Mouse (Mus musculus) adipocyte (in vitro differentiated cells): ENCODE results near the gene Fam171b.

ENCODE experiments used
- DNase-seq: peaks from one replicate; pipeline ENCODE4 v3.0.0-alpha.2; 2016; ENCODE audit warnings: low spot score

Fam171b gene

GRCm38 (mm10) chr2:83812483-83813272, at the start of gene Fam171b:
Fam171b (plus strand) TSS chr2:83812636.
- peak; percentile 26 for DNase-seq

GRCm38 (mm10) chr2:83766058-83766457, 46.4 kb upstream of the Fam171b start:
- no peak for DNase-seq

DNA sequence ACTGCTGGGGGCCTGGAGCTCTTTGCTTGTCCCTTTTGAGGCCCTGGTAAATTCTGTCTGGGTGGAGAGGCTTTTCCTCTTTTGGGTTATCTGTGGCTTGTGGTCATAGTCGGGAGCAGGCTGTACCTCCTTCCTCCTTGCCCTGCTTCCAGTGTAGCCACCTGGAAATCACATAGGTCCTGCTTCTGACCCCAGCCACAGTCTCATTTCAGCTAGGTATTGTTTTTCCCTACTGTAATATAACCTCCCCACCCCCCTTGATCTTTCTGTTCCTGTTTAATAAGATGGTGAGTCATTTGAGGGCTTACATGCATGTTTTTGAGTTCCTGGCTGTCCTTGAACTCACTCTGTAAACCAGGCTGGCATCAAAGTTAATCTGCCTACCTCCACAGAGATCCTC, 45.6 kb upstream of the Fam171b start:
- DNase-seq, result no peak

GRCm38 (mm10) chr2:83768311-83769047, 44.0 kb upstream of the Fam171b start:
- DNase-seq, result no peak

DNA sequence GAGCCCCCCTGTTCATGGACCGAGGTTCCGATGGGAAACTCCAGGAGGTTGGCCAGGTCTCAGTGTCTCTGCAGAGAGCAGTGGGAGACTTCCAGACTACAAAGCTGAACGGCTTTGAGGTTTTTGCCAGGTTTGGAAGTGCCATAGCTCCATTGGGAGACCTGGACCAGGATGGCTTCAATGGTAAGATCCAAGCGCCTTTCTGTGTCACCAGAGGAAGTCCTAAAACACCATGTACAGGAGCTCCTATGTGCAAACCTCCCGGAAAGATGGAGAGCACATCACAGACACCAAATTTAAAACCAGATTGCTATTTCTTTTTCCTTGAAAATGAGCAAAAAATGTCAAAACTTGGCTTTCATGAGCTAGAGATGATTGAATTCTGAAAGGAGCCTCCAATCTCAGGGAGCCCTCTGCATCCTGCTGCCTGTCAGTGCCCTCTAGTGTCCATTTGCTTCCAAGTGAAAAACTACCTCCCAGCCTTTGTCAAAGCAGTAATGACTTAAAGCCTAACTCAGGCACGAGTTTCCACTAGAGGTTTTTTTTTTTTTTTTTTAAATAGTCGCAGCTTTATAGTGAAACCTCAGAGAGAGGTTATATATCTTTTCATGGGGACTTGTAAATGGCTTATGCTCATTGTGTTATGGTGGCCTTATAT, 41.2 kb upstream of the Fam171b start:
- DNase-seq, result peak; percentile 87

DNA sequence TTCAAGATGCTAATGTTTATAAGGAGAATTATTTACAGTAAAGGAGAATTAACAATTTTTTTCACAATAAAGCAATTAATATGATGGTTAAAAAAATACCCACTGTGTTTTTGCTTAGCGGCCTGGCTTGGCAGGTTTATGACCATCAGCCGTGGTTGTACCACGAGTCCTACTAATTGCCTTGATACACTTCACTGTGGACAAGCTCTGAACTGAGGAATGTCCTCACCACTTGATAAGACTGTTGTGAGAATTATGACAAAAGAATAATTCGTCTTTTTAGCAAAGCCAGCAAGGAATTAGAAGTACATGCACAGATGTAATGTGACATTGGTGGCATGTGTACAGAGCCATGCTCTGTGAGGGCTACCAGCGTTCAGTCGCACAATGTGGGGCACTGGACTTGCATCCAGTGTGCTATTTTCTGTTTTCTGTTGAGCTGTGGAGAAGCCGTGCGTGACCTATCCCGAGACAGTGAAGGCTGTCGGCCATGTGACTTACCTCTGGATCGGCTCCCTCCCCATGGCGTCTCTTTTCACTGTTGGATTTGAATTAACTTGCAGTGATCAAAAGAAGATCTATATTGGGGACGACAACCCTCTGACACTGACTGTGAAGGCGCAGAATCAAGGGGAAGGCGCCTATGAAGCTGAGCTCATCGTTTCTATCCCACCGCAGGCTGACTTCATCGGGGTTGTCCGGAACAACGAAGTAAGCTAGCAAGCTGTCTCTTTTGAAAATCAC, 20.9 kb upstream of the Fam171b start:
- DNase-seq, result no peak

- DNase-seq, result no peak
Measured at GRCm38 (mm10) chr2:83792102-83792501, 20.3 kb upstream of the Fam171b start.

DNA sequence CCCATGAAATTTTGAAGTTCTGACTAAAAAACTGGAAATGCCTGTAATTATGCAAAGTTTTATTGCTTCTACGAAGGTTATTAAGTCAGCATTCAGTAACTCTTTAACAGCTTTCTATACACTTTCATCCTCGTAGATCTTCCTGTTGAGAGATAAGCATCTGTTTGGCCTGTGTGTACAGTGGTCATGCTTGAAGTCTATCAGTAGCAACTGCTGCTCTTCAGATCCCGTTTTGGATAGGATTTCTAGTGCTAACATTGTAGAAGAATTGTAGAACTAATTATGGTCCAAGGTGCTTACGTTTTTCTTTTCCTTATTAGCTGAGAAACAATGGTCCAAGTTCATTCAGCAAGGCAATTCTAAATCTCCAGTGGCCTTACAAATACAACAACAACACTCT, 16.7 kb upstream of the Fam171b start:
- no peak for DNase-seq

GRCm38 (mm10) chr2:83797902-83798497, 14.4 kb upstream of the Fam171b start:
- DNase-seq, result no peak

GRCm38 (mm10) chr2:83813273-83813892, 947 bp downstream of the Fam171b start:
- no peak for DNase-seq

- DNase-seq, result no peak
Measured at GRCm38 (mm10) chr2:83814009-83814408, 1.6 kb downstream of the Fam171b start.

DNA sequence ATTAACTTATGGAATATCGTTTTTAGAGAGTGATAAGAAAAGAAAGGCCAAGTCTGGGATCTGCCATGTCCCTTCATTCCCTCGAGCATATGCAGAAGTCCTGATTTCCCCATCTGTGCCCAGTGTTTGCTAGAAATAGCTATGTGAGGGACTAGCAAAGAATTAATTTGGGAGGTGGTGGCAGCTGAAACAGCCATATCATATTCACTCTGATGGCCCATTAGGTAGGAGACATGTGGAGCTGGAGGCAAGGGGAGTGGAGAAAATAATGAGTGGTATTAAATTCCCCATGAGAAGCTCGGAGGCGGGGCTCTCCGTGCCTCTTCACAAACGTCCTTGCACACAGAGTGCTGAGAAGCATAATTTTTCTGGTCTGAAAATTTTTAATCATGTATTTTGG, 3.7 kb downstream of the Fam171b start:
- no peak for DNase-seq

DNA sequence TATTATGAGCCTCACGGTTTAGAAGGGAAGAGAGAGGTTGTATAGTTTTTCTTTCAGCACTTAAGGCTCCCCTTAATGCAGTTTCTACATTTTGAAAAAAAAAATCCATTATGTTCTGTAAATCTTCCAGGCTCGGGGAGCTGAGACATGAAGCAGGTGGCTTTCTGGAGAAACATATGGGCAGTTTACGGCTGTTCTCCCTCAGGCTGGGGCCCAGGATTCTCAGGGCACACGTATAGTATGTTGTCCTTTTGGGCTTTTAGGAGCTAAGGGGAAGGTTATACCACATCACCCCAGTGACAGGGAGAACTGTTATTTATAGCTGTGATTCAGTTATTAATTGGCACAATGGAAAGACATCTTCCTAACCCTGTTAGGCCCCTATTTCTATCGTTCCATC, 12.7 kb downstream of the Fam171b start:
- no peak for DNase-seq

DNA sequence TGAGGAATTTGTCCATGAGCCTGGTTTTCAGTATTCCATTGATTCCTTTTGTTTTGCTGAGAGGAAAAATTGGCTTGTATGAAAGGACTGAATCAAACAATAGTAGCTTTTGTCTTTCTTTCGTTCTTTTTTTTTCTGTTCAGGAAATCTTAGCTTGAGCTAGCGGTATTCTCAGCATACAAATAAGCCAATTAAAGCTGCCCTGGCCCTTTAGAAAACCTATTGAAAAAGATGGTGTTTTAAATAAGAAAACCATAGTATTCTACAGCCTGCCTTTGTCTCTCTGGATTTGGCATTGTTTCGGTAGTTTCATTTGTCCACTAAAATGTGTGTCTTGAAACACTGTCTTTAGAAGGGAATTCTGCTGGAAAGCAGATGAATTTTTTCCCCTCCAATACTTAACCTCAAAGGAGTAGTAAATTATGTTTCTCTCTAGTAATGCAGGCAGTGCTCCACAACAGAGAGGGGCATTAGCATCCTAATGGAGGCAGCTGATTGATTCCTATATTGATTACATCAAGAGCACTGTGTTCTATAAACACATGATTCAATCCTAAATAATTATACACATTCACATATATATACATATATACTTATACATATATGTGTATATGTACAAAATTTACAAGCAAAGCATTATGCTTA, 16.6 kb downstream of the Fam171b start:
- DNase-seq, result no peak

DNA sequence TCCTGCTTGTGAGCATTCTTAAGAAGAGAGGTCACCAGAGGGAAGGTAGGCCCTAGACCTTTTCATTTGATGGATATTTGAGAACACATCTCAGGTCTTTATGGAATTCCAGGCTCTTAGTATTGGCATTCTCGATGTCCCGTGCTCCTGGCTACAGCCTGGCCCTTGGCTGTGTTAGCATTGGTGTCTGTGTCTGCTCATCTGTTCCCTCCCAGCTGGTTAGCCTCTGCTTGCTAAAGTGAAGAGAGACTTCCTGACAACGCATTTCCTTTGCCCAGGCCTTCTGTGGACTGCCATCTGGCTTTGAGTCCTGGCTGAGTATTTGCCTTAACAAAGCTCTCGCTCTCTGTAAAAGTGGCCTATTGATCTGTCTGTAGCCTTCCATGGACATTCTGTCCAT, 20.5 kb downstream of the Fam171b start:
- peak; percentile 16 for DNase-seq

GRCm38 (mm10) chr2:83835313-83836070, 23.1 kb downstream of the Fam171b start:
- no peak for DNase-seq

DNA sequence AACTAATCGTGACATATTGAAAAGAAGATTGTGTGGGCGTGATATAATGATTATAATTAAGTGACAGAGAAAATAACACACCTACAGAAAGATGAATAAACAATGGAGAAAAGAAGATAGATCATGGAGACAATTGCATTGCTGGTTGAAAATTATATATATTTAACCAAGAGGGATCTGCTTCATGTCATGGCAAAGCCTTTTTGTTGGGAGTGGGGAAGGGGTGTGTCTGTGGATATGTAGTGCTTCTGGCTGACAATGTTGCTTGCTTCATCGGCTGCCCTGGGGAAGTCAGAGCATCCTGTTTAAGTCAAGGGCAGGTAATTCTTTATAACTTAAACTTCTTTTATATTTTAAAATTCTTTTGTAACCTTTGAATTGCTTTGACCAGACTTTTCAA, 36.1 kb downstream of the Fam171b start:
- DNase-seq, result no peak

DNA sequence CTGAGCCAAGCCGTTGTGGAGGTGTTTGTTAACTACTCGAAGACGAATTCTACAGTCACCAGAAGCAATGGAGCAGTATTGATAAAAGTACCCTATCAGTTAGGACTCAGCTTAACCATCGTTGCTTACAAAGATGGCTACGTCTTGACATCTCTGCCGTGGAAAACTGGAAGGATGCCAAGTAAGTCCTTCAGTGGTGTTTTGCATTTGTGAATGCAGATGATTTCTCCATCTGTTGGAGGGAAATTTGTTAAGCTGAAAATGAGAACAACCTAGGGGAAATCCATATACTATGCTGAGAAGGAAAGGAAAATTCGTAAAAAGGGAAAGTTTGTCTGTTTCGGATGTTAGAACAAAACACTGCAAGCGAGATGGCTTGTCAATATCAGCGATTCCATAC, 41.0 kb downstream of the Fam171b start:
- no peak for DNase-seq

DNA sequence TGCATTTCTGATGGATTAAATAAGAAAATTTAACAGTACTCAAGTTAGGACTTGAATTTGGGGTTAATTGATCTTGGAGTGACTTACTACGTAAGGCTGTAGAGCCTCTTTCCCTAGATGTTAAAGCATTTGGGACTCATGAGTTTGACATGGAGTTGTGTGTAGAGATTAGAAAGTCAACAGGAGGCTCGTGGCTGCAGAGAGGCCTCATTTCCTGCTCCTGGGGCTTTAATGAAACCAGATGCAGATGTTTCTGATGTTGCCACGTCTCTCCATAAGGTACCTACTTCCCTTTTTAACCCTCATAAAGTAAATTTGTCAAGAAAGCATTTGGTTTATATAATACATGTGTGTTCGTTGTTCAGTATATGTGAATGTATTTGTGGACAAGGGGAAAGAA, 43.8 kb downstream of the Fam171b start:
- no peak for DNase-seq

DNA sequence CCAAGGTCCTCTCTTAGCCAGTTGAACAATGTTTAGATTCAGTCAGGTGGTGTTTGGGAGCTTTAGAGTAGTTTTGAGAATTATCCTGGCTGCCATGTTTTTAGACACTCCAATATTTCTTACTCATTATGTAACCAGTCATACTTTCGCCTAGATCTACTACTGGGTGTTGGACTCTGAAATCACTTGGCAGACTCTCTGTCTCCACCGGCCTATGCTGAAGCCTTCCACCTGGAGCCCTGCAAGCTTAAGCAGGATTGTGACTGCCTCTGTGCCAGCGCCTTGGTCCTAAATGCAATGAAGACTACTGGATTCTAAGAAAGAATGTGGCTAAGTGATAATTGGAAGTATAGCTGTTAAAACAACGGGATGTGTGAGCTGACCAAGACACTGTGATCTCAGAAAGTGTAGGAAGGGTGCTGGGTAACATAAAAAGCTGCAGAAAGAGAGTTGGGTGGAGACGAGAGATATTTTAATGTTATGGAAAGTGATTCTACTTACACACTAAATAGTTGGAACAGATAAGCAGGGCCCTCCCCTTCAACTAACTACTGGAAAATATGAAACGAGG, 71.5 kb downstream of the Fam171b start:
- peak; percentile 78 for DNase-seq
